Mouse (Mus musculus): ENCODE results near the gene Cerkl.

DNA sequence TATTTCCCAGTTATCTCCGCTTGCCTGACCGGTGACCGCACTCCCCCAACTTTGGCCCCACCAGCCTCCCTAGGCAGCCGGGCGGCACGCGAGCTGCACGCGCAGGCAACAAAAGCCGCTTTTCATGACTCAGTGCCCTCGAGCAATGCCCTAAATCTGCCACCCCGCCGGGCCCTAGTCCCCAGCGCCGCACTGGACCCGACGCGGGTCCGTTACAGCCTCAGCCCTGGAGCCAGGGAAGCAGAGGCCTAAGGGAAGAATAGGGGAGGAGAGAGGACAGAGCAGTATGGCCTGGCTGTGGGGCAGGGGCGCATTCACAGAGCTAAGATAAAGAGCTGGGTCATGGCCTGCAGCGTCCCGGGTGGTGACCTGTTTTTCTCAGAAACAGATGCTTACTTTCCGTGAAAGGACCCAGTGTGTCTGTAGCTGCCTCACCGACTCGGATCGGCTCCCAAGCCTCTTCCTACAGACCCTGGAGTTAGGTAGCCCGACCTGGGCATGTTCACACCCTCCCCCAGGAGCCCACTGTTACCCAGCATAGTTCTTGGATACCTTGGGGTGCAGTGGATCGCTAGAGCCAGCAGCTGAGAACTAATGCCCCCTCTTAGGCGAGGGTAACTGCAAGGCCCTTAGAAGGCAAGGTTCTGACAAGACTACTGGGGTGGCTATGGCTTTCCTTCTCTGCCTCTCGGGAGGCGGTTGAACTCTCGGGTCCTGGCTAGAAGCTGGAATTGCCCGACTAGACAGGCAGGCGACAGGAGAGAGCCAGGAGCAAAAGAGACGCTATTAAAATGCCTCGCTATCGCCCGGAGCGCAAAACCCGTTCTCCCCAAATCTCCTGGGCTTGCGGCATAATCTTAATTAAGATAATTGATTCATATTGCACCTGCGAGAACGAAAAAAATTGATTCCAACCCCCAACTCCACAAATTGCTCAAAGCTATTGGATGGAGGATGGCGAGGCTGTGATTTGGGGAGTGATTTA lies 2.8 kb upstream of the Cerkl start:
- TF ChIP-seq CTCF (IDR thresholded peaks at IDR 0.05; ENCODE audit: low read depth, low read length) (no peak), GATA1 (IDR thresholded peaks at IDR 0.05; ENCODE audit: borderline replicate concordance, low read length) (no peak), TAL1 (conservative IDR thresholded peaks at IDR 0.05; ENCODE audit: low read depth, low read length) (no peak), POLR2AphosphoS5 (IDR thresholded peaks at IDR 0.05; ENCODE audit: insufficient replicate concordance, low read depth, low read length) (no peak), GATA2 (IDR thresholded peaks at IDR 0.05; ENCODE audit: borderline replicate concordance, low read depth, low read length) (no peak)

Data from G1E (cell line).